Mouse (Mus musculus): ENCODE data around the gene Tada1. TPM values are rescaled to one million over a fixed set of nuclear protein-coding genes. Genes with fewer than 3 reads are reported as not detected.

Tada1 gene
- polyA plus RNA-seq, 1 experiment from 2014 or later, result 56.0 TPM

DNA sequence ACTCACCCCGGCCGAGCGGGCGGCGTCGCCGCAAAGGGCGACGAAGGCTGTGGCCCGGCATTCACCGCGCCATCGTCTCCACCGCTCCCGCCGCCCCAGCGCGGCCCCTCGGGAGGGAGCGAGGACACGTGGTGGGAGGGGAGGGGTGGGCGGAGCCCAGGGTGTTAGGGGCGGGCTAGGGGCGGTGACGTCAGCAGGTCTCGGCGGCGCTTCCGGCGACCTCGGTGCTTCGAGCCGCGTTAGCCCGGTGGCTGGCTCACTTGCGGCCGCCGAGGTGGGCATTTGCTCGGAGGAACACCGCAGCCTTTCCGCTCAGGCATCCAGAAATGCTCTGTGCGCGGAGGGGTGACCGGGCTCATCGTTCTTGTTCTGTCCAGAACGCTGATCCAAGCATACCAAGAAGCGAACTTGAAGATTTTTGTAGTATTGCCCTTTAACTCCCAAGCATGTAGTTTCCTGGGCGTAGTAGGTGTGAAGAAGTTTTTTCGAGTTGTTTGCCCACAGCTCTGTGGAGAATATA lies 30.9 kb downstream of the Tada1 start, which contains the start of gene Pogk:
Gene Pogk, minus strand, starts transcription at position 163 of the 520 bp plus-strand sequence.
- peak; percentile 92 for ATAC-seq (ENCODE audit: insufficient number of reproducible peaks, insufficient read depth, low FRiP score, low read depth)
- peaks cover 12% of the 10 kb centered on the region; the same call in 1 of the 2 replicates for H3K4me1 ChIP-seq (ENCODE audit: control insufficient read depth, insufficient read depth, low read length)

DNA sequence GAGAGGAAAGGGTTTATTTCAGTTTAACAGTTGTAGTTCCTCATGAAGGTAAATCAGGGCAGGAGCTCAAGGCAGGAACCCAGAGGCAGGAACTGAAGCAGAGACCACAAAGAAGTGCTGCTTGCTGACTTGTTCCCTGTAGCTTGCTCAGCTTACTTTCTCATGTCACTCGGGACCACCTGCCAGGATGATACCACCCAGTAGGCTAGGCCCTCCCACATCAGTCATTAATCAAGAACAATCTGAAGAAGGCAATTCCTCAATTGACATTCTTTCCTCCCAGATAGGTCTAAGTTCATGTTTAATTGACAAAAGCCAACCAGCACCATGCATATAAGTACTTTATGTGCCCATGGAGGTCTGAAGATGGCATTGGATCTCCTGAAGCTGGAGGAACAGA lies 32.6 kb downstream of the Tada1 start:
- no peak overlapping the region for H3K4me2 ChIP-seq (replicated peaks; ENCODE audit: low read depth, low read length)
- H3K27me3 ChIP-seq (ENCODE audit: control insufficient read depth, insufficient read depth, low read length), result no peaks in the 10 kb centered on the region
- H3K9ac ChIP-seq (replicated peaks; ENCODE audit: low read depth, low read length), result no peak overlapping the region
- H3K4me3 ChIP-seq (ENCODE audit: low read depth, low read length), result no peak overlapping the region
- peaks cover 5% of the 10 kb centered on the region; the same call in 1 of the 2 replicates for H3K36me3 ChIP-seq (ENCODE audit: control insufficient read depth, insufficient read depth, low read length)
- ATAC-seq (ENCODE audit: insufficient number of reproducible peaks, insufficient read depth, low FRiP score, low read depth), result no peak
- no peak overlapping the region for H3K27ac ChIP-seq (ENCODE audit: low read length)
- H3K9me3 ChIP-seq (ENCODE audit: control insufficient read depth, low read depth, low read length), result peaks cover 6% of the 10 kb centered on the region; the same call in 1 of the 2 replicates
- 100% methylated on average over 1 of the region's 1 CpGs for WGBS
- H3K4me1 ChIP-seq (ENCODE audit: control insufficient read depth, insufficient read depth, low read length), result peaks cover 12% of the 10 kb centered on the region; the same call in 1 of the 2 replicates

More for the DNA sequence above, 30.9 kb downstream of the Tada1 start, which contains the start of gene Pogk:
- peaks cover 6% of the 10 kb centered on the region; the same call in 1 of the 2 replicates for H3K9me3 ChIP-seq (ENCODE audit: control insufficient read depth, low read depth, low read length)
- H3K36me3 ChIP-seq (ENCODE audit: control insufficient read depth, insufficient read depth, low read length), result peaks cover 16% of the 10 kb centered on the region; the same call in 1 of the 2 replicates
- H3K9ac ChIP-seq (replicated peaks; ENCODE audit: low read depth, low read length), result peak within 1 kb of the TSS; percentile 81
- peak within 1 kb of the TSS; percentile 70 for H3K4me3 ChIP-seq (ENCODE audit: low read depth, low read length)
- no peaks in the 10 kb centered on the region for H3K27me3 ChIP-seq (ENCODE audit: control insufficient read depth, insufficient read depth, low read length)
- 4% methylated on average over 47 of the region's 49 CpGs for WGBS
- H3K27ac ChIP-seq (ENCODE audit: low read length), result peak within 1 kb of the TSS; percentile 71
- H3K4me2 ChIP-seq (replicated peaks; ENCODE audit: low read depth, low read length), result peak within 1 kb of the TSS; percentile 87

DNA sequence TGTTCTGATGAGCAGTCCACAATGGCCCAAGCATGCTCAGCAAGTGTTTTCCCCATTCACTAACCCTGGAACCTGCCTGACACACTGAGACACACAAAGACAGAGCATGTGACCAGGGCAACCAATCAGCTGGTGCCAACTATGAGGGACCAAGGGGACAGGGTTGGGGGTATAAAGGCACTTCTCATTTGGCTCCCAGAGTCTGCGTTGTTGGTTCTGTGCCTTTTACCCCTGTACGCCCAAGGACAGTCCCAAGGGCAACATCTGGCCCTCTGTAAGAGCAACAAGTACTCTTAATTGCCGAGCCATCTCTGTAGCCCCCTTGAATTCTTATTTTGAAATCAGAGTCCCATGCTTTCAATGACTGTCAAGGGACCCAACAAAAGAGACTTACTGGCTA lies 33.4 kb downstream of the Tada1 start:
- Histone ChIP-seq H3K9me3 (ENCODE audit: control insufficient read depth, low read depth, low read length) (peaks cover 6% of the 10 kb centered on the region; the same call in 1 of the 2 replicates), H3K36me3 (ENCODE audit: control insufficient read depth, insufficient read depth, low read length) (peaks cover 4% of the 10 kb centered on the region; the same call in 1 of the 2 replicates), H3K9ac (replicated peaks; ENCODE audit: low read depth, low read length) (no peak overlapping the region), H3K4me3 (ENCODE audit: low read depth, low read length) (no peak overlapping the region), H3K27me3 (ENCODE audit: control insufficient read depth, insufficient read depth, low read length) (no peaks in the 10 kb centered on the region), H3K27ac (ENCODE audit: low read length) (no peak overlapping the region), H3K4me1 (ENCODE audit: control insufficient read depth, insufficient read depth, low read length) (peaks cover 12% of the 10 kb centered on the region; the same call in 1 of the 2 replicates), H3K4me2 (replicated peaks; ENCODE audit: low read depth, low read length) (no peak overlapping the region)
- no peak for ATAC-seq (ENCODE audit: insufficient number of reproducible peaks, insufficient read depth, low FRiP score, low read depth)
- WGBS, result 95% methylated on average over 3 of the region's 3 CpGs

DNA sequence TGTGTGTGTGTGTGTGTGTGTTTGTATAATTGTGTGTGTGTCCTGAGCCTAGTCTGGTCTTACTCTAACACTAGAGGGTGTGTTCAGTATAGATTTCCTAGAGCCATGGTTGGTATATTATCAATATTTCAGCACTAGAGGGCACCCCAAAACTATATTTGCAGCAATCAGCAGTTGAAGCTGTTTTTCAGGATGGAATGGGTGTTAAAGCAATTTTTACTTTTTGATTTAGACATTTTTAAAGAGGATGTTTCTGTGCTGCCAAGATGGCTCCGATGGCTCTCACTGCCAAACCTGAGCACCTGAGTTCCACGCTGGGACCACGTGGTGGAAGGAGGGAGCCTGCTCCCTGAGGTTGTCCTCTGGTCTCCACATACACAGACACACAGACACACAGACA lies 50.2 kb downstream of the Tada1 start:
- no peaks in the 10 kb centered on the region for H3K9me3 ChIP-seq (ENCODE audit: control insufficient read depth, low read depth, low read length)
- no peak for ATAC-seq (ENCODE audit: insufficient number of reproducible peaks, insufficient read depth, low FRiP score, low read depth)
- H3K36me3 ChIP-seq (ENCODE audit: control insufficient read depth, insufficient read depth, low read length), result no peaks in the 10 kb centered on the region
- no peak overlapping the region for H3K4me2 ChIP-seq (replicated peaks; ENCODE audit: low read depth, low read length)
- no peaks in the 10 kb centered on the region for H3K27me3 ChIP-seq (ENCODE audit: control insufficient read depth, insufficient read depth, low read length)
- H3K9ac ChIP-seq (replicated peaks; ENCODE audit: low read depth, low read length), result no peak overlapping the region
- no peak overlapping the region for H3K4me3 ChIP-seq (ENCODE audit: low read depth, low read length)
- no peaks in the 10 kb centered on the region for H3K4me1 ChIP-seq (ENCODE audit: control insufficient read depth, insufficient read depth, low read length)
- WGBS, result 71% methylated on average over 3 of the region's 3 CpGs
- H3K27ac ChIP-seq (ENCODE audit: low read length), result no peak overlapping the region

DNA sequence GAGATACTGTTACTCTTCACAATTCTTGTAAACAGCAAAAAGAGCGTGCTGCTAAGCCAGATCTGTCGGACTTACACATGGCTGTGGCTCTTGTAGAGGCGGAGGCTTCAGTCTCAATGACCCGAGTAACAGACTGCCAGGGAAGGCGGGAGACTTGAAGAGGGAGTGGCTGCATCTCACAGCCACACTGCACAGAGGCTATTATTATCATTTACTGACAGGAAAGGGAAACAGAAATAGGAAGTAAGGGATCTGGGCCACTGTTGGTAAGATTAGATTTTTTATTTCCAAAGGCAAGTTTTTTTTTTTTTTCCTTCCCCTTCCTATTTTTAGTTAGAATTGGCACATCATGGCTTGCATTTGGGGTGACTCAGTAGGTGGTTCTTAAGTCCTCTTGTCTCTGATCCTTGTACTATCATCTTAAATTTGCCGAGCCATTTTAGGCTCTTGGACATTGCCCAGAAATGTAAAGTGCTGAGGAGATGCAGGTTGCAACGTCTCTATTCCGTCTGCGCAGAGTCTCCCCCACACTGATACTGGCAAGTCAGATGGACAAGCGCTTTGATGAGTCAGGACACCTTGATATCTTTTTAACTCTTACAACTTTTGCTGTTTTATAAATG lies 51.0 kb downstream of the Tada1 start:
- H3K9me3 ChIP-seq (ENCODE audit: control insufficient read depth, low read depth, low read length), result no peaks in the 10 kb centered on the region
- no peak for ATAC-seq (ENCODE audit: insufficient number of reproducible peaks, insufficient read depth, low FRiP score, low read depth)
- H3K4me1 ChIP-seq (ENCODE audit: control insufficient read depth, insufficient read depth, low read length), result no peaks in the 10 kb centered on the region
- no peaks in the 10 kb centered on the region for H3K27me3 ChIP-seq (ENCODE audit: control insufficient read depth, insufficient read depth, low read length)
- H3K9ac ChIP-seq (replicated peaks; ENCODE audit: low read depth, low read length), result no peak overlapping the region
- H3K36me3 ChIP-seq (ENCODE audit: control insufficient read depth, insufficient read depth, low read length), result no peaks in the 10 kb centered on the region
- no peak overlapping the region for H3K27ac ChIP-seq (ENCODE audit: low read length)
- 50% methylated on average over 10 of the region's 10 CpGs for WGBS
- H3K4me2 ChIP-seq (replicated peaks; ENCODE audit: low read depth, low read length), result no peak overlapping the region
- H3K4me3 ChIP-seq (ENCODE audit: low read depth, low read length), result no peak overlapping the region

DNA sequence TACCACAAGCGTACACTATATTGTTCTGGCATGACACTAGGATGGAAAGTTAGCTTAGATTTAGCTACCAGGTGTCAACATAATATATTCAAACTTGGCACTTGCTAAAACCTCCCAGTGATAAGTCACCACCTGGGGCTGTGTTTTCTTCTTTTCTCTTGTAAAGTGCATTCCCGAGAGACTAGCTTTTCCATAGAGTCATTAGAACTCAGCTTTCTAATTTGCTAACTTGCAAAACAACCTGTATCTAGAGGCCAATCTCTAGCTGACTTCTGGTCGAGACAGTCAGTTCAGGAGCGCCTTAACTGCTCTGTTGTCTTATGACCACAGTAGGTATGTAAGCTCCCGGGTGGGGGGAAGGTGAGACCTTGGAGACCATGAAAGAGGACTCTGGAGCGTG lies 60.5 kb downstream of the Tada1 start:
- no peaks in the 10 kb centered on the region for H3K4me1 ChIP-seq (ENCODE audit: control insufficient read depth, insufficient read depth, low read length)
- no peaks in the 10 kb centered on the region for H3K27me3 ChIP-seq (ENCODE audit: control insufficient read depth, insufficient read depth, low read length)
- no peaks in the 10 kb centered on the region for H3K9me3 ChIP-seq (ENCODE audit: control insufficient read depth, low read depth, low read length)
- H3K4me3 ChIP-seq (ENCODE audit: low read depth, low read length), result no peak overlapping the region
- H3K9ac ChIP-seq (replicated peaks; ENCODE audit: low read depth, low read length), result no peak overlapping the region
- no peak overlapping the region for H3K4me2 ChIP-seq (replicated peaks; ENCODE audit: low read depth, low read length)
- no peaks in the 10 kb centered on the region for H3K36me3 ChIP-seq (ENCODE audit: control insufficient read depth, insufficient read depth, low read length)
- H3K27ac ChIP-seq (ENCODE audit: low read length), result no peak overlapping the region
- WGBS, result 63% methylated on average over 6 of the region's 6 CpGs
- no peak for ATAC-seq (ENCODE audit: insufficient number of reproducible peaks, insufficient read depth, low FRiP score, low read depth)

DNA sequence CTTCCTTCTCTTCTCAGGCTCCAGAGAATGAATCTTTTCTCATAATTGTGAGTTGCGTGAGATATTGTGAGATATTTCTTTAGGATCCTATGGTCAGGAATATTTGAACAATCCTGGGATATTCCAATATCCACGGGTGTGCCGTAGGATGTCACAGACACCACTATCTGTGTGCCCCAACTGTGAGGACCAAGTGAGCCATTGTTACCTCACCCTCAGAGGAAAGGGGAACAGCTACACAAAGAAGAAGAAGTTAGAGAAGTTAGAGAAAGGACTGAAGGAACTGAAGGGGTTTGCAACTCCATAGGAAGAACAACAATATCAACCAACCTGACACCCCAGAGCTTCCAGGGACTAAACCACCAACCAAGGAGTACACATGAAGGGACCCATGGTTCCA lies 63.1 kb downstream of the Tada1 start:
- Histone ChIP-seq H3K27ac (ENCODE audit: low read length) (no peak overlapping the region), H3K4me1 (ENCODE audit: control insufficient read depth, insufficient read depth, low read length) (no peaks in the 10 kb centered on the region), H3K4me2 (replicated peaks; ENCODE audit: low read depth, low read length) (no peak overlapping the region), H3K4me3 (ENCODE audit: low read depth, low read length) (no peak overlapping the region), H3K36me3 (ENCODE audit: control insufficient read depth, insufficient read depth, low read length) (no peaks in the 10 kb centered on the region), H3K9ac (replicated peaks; ENCODE audit: low read depth, low read length) (no peak overlapping the region), H3K9me3 (ENCODE audit: control insufficient read depth, low read depth, low read length) (no peaks in the 10 kb centered on the region), H3K27me3 (ENCODE audit: control insufficient read depth, insufficient read depth, low read length) (no peaks in the 10 kb centered on the region)
- no peak for ATAC-seq (ENCODE audit: insufficient number of reproducible peaks, insufficient read depth, low FRiP score, low read depth)
- WGBS, result 87% methylated on average over 3 of the region's 3 CpGs

Data from stomach, embryonic 14.5 days (tissue).